Mouse (Mus musculus): ENCODE results near the gene Napa. TPM values are rescaled to one million over a fixed set of nuclear protein-coding genes. Genes with fewer than 3 reads are reported as not detected.

The Napa gene
- polyA plus RNA-seq, 1 experiment from 2014 or later: 136 TPM

DNA sequence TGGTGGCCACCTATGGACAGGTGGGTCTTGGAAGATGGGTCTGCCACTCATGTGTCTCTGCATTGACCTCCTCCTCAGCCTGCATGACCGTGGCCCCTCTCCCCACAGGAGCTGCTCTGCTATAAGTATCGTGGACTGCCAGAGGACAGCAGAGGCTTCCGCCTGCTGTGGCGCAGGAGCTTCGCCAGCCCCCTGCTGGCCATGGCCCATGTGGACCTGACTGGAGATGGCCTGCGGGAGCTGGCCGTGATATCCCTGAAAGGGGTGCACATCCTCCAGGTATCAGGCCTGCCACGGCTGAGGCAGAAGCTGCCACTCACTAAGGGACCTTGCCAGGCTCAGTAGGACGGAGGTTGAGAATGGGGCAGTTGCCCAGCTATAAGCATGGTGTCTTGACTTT, 27.6 kb downstream of the Napa start:
- DNase-seq (ENCODE audit: low spot score) (no peak), ATAC-seq (ENCODE audit: low FRiP score, low TSS enrichment) (no peak)
- Histone ChIP-seq H3K9ac (ENCODE audit: low read length) (no peak overlapping the region), H3K4me3 (ENCODE audit: low read depth, low read length) (no peak overlapping the region), H3K27me3 (ENCODE audit: control insufficient read depth, insufficient read depth, low read length) (no peaks in the 10 kb centered on the region), H3K4me2 (replicated peaks; ENCODE audit: low read depth) (no peak overlapping the region), H3K4me1 (replicated peaks; ENCODE audit: control insufficient read depth, insufficient read depth) (no peaks in the 10 kb centered on the region), H3K36me3 (ENCODE audit: control insufficient read depth, insufficient read depth, low read length) (peaks cover 6% of the 10 kb centered on the region), H3K27ac (replicated peaks) (no peak overlapping the region), H3K9me3 (ENCODE audit: control insufficient read depth, low read length) (no peaks in the 10 kb centered on the region)
- TF ChIP-seq EP300 (optimal IDR thresholded peaks at IDR 0.05) (no peak), CTCF (IDR thresholded peaks at IDR 0.05; ENCODE audit: low read depth) (peak; percentile 18; the same call in 1 of the 2 replicates)
- 74% methylated on average over 9 of the region's 9 CpGs for WGBS

DNA sequence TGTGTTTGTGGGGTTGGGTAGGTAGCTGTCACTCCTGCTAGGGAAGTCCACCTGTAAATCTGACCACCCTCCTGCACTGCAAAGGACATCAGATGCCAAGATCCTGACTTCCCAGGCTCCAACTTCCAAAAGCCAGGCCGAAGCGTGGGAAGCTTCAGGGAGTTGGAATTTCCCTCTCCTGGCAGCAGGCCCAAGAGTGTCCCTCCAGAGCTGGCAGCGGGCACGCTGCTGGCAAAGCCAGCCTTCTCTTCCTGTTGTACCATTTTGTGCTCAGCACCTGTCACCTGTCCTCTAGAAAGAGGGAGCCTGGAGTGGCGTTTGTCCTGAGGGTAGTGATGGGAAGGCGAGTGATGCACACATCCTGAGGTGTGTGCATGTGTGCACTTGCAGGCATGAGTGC, 30.1 kb downstream of the Napa start:
- H3K9me3 ChIP-seq (ENCODE audit: control insufficient read depth, low read length): no peaks in the 10 kb centered on the region
- H3K4me2 ChIP-seq (replicated peaks; ENCODE audit: low read depth): no peak overlapping the region
- ATAC-seq (ENCODE audit: low FRiP score, low TSS enrichment): no peak
- H3K4me3 ChIP-seq (ENCODE audit: low read depth, low read length): no peak overlapping the region
- WGBS: 76% methylated on average over 6 of the region's 6 CpGs
- H3K36me3 ChIP-seq (ENCODE audit: control insufficient read depth, insufficient read depth, low read length): peaks cover 4% of the 10 kb centered on the region
- no peak for DNase-seq (ENCODE audit: low spot score)
- no peaks in the 10 kb centered on the region for H3K27me3 ChIP-seq (ENCODE audit: control insufficient read depth, insufficient read depth, low read length)
- H3K27ac ChIP-seq (replicated peaks): no peak overlapping the region
- H3K9ac ChIP-seq (ENCODE audit: low read length): no peak overlapping the region
- no peaks in the 10 kb centered on the region for H3K4me1 ChIP-seq (replicated peaks; ENCODE audit: control insufficient read depth, insufficient read depth)
- TF ChIP-seq EP300 (optimal IDR thresholded peaks at IDR 0.05) (no peak), CTCF (IDR thresholded peaks at IDR 0.05; ENCODE audit: low read depth) (no peak)

DNA sequence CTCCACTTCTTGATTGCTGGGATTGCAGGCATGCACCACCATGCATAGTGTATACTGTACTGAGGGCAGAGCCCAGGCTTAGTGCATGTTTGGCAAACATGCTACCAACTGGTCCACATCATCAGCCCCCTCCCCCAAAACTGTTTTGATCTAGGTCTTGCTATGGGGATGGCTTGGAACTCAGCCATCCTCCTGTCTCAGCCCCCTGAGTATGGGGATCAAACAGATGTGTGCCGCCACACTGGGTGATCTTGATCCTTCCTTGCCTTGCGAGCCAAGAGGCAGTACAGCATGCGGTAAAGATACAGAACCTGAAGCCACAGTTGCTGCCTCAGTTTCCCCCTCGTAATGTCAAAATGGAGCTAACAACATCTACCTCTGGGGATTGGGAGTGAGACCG, 30.6 kb downstream of the Napa start:
- H3K4me2 ChIP-seq (replicated peaks; ENCODE audit: low read depth): peak overlapping the region; percentile 71; the same call in 1 of the 2 replicates
- ATAC-seq (ENCODE audit: low FRiP score, low TSS enrichment) (no peak), DNase-seq (ENCODE audit: low spot score) (no peak)
- H3K27ac ChIP-seq (replicated peaks): peak overlapping the region; percentile 67; the same call in 1 of the 2 replicates
- H3K36me3 ChIP-seq (ENCODE audit: control insufficient read depth, insufficient read depth, low read length): peaks cover 4% of the 10 kb centered on the region
- H3K4me3 ChIP-seq (ENCODE audit: low read depth, low read length): no peak overlapping the region
- no peaks in the 10 kb centered on the region for H3K9me3 ChIP-seq (ENCODE audit: control insufficient read depth, low read length)
- H3K4me1 ChIP-seq (replicated peaks; ENCODE audit: control insufficient read depth, insufficient read depth): no peaks in the 10 kb centered on the region
- 0 out of 2 replicates have a peak overlapping the region, but pooled peaks have one; percentile 8 for H3K9ac ChIP-seq (ENCODE audit: low read length)
- 61% methylated on average over 5 of the region's 5 CpGs for WGBS
- no peak for TF ChIP-seq CTCF (IDR thresholded peaks at IDR 0.05; ENCODE audit: low read depth)
- H3K27me3 ChIP-seq (ENCODE audit: control insufficient read depth, insufficient read depth, low read length): no peaks in the 10 kb centered on the region

DNA sequence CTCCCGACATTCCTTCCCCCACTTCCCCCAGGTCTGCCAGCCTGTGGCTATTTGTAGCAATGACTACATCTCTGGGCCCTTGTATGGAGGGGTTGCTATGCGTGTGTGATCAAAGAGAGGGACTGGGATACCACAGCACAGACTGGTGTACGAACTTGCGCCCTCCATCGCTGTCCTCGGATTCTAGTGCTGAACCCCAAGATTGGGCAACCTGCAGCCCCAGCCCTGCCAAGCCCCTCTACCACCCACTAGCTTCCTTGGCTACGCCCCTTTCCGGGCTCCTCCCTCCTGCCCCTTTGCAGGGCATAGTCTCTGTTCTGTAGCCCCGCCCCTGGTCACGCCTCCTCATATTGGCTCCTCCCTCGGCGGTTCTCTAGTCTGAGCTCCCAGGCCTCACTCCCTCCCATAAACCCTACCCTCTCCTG, 31.2 kb downstream of the Napa start, which contains the start of gene Slc8a2:
Gene Slc8a2 (plus strand): TSS at position 406 of the 425 bp plus-strand sequence.
- H3K27me3 ChIP-seq (ENCODE audit: control insufficient read depth, insufficient read depth, low read length): no peaks in the 10 kb centered on the region
- ATAC-seq (ENCODE audit: low FRiP score, low TSS enrichment) (peak; percentile 87), DNase-seq (ENCODE audit: low spot score) (peak; percentile 81)
- no peaks in the 10 kb centered on the region for H3K9me3 ChIP-seq (ENCODE audit: control insufficient read depth, low read length)
- TF ChIP-seq EP300 (optimal IDR thresholded peaks at IDR 0.05): no peak
- TF ChIP-seq CTCF (IDR thresholded peaks at IDR 0.05; ENCODE audit: low read depth): no peak
- peak within 1 kb of the TSS; percentile 71 for H3K4me2 ChIP-seq (replicated peaks; ENCODE audit: low read depth)
- H3K36me3 ChIP-seq (ENCODE audit: control insufficient read depth, insufficient read depth, low read length): peaks cover 4% of the 10 kb centered on the region
- WGBS: 5% methylated on average over 12 of the region's 12 CpGs
- H3K9ac ChIP-seq (ENCODE audit: low read length): peak within 1 kb of the TSS; percentile 63
- peak within 1 kb of the TSS; percentile 67 for H3K27ac ChIP-seq (replicated peaks)
- H3K4me3 ChIP-seq (ENCODE audit: low read depth, low read length): peak within 1 kb of the TSS; percentile 47
- no peaks in the 10 kb centered on the region for H3K4me1 ChIP-seq (replicated peaks; ENCODE audit: control insufficient read depth, insufficient read depth)

DNA sequence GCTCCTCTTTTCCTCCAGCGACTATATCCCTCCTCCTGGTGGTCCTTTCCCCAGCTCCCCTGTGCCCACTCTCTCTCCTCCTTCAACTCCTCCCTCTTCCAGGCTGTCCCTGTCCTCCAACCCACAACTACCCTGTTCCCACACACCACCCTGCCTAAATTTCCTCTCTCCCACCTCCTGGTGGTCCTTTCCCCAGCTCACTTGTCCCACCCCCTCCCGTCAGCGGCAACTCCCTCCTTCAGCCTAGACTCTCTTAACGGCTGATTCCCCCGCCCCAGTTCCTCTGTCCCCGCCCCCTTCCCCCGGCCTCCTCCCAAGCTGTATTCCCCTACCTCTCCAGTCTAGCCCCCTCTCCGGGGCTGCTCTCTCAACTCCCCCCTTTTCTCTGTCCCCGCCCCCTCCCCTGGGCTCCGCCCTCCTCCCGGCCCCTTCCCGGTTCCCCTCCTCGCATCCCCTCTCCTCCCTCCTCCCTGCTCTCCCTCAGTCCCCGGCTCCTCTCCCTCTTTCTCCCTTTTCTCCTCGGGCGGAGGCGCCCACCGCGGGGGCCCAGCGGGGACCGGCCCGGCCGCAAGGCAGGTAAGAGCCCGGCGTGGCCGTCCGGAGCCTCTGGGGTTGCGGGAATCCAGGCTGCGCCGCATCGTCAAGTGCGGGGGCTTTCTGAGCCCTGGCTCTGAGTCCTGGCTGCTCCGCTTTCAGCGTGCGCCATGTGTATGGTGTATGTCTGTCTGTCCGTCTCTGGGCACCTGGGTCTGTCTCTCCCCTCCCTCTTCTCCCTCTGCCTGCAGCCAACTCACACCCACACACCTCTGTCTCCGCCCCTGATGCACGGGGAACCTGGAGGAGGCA, 31.8 kb downstream of the Napa start:
- Histone ChIP-seq H3K4me1 (replicated peaks; ENCODE audit: control insufficient read depth, insufficient read depth) (no peaks in the 10 kb centered on the region), H3K36me3 (ENCODE audit: control insufficient read depth, insufficient read depth, low read length) (peaks cover 4% of the 10 kb centered on the region), H3K9ac (ENCODE audit: low read length) (peak overlapping the region; percentile 63), H3K4me3 (ENCODE audit: low read depth, low read length) (peak overlapping the region; percentile 47), H3K9me3 (ENCODE audit: control insufficient read depth, low read length) (no peaks in the 10 kb centered on the region), H3K4me2 (replicated peaks; ENCODE audit: low read depth) (peak overlapping the region; percentile 71), H3K27me3 (ENCODE audit: control insufficient read depth, insufficient read depth, low read length) (no peaks in the 10 kb centered on the region), H3K27ac (replicated peaks) (peak overlapping the region; percentile 67)
- under 1% methylated on average over 32 of the region's 38 CpGs for WGBS
- TF ChIP-seq CTCF (IDR thresholded peaks at IDR 0.05; ENCODE audit: low read depth) (peak; percentile 24; the same call in 1 of the 2 replicates), EP300 (optimal IDR thresholded peaks at IDR 0.05) (no peak)
- DNase-seq (ENCODE audit: low spot score) (peak; percentile 67), ATAC-seq (ENCODE audit: low FRiP score, low TSS enrichment) (peak; percentile 75)
